Mouse (Mus musculus) urinary bladder, adult 2 months (tissue): ENCODE results near the gene Akap13. TPM values are rescaled to one million over a fixed set of nuclear protein-coding genes. Genes with fewer than 3 reads are reported as not detected.
A peak's percentile ranks its signal among the peaks of the same experiment; 100 is the strongest.

Source experiments
- DNase-seq: peaks from one replicate; pipeline ENCODE4 v3.0.0; 2022; ENCODE audit warnings: low spot score
- polyA plus RNA-seq: library from polyadenylated mRNA; depleted of rRNA; stranded (reverse); fragments of >200 nt; gene quantifications from 2 replicates; pipeline ENCODE4 v1.2.3, GENCODE M21; 2012

Akap13 gene
- polyA plus RNA-seq, 1 experiment = 27.1 TPM

DNA sequence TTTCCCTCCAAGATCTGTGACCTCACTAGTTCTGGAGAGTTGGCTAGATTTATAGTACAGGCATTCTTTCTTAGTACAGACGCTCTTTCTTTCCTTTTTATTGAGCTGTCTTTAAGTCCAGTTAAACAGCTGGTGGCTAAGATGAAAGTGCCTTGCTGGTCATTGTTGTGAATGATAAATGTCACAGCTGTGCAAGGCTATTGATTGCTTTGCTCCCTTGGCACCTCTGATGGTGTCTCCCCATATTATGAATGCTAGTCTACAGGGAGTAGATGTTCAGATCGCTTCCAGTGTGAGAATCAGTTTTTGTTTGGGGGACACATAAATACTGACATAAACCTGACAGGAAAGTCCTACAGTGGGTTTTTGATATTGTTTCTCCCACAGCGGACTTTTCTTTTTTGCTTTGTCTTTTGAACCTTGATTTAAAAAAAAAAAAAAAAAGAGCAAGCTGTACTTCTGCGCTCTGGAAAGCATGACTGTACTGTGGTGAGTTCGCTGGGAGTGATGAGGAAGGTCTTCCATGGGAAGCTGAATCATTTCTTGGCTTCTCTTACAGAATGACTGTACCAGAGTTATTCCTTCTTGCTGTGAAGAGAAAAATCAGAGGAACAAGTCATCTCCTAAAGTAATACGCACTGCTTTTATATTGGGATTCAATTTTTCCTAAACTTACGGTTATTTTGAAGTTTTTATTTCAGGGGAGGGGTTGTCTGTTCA lies 178.6 kb downstream of the Akap13 start:
- DNase-seq = no peak

DNA sequence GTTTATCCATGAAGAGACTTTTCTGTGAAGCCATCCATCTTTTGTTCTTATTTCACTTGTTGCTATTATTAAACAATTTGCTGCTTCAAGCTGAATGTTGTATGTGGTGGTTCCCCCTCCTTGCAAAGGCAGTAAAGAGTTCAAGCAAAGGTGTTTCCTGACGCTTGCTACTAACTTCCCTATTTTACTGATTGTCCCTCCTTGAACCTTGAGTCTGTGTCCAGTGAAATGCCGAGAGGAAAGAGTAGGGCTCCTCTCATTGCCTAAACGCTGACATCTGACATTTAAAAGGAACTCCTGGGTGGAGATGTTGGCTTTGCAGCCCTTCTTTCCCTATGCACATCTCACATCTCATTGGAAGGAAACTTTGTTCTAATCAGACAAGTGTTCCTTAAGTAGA lies 183.4 kb downstream of the Akap13 start:
- DNase-seq = no peak

DNA sequence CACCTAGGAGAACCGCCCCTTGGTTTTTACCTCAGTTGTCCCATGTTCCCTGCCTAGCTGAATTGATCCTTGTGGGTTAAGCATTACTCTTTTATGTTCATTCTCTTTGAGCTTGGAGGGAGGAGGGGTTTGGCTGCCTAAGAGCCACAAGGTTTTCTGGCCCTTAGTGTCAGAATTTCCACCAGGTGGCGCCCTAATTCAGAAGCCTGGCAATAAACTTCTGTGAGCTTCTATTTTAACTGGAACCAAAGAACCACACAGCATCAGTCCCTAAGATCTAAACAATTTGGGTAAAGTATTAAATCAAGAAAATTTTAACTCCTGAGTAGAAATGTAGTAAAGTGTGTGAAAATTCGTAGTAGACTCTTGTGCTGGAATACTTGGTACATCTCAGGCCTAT lies 184.2 kb downstream of the Akap13 start:
- no peak for DNase-seq

DNA sequence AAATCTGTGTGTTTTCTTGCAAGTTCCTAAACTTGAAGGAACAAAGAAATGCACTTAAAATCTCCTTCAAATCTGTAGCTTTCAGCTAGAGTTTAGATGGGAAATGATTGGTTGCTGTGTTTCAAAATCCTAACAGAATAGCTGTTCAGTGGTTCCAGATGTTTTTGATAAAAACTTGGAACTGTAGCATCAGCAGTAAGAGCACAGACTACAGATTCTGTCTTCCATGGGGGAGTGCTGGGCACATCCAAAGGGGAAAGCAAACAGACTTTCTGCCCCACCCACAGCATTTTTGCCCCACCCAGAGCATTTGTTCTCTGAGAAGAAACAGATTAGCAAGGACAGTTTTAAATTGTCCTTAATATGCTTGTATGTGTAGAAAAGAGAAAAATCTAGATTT lies 184.7 kb downstream of the Akap13 start:
- DNase-seq = no peak

DNA sequence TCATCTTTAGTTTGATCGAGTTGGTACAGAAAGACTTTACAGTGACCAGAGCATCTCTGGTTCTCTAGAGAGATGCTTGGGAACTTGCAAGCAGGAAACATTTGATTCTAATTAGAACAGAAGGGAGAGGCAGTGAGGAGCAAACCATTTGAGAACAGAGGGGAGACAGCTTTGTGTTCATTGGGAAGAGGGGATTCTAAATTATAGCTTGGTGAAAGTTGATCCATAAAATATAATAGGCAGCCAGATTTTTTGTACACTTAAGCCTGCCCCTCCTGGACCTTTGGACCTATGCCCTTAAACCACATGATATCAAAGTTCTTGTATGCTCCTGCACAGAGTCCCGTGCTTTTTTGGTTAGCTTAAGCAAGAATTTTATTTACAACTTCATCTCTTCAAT lies 185.3 kb downstream of the Akap13 start:
- no peak for DNase-seq

DNA sequence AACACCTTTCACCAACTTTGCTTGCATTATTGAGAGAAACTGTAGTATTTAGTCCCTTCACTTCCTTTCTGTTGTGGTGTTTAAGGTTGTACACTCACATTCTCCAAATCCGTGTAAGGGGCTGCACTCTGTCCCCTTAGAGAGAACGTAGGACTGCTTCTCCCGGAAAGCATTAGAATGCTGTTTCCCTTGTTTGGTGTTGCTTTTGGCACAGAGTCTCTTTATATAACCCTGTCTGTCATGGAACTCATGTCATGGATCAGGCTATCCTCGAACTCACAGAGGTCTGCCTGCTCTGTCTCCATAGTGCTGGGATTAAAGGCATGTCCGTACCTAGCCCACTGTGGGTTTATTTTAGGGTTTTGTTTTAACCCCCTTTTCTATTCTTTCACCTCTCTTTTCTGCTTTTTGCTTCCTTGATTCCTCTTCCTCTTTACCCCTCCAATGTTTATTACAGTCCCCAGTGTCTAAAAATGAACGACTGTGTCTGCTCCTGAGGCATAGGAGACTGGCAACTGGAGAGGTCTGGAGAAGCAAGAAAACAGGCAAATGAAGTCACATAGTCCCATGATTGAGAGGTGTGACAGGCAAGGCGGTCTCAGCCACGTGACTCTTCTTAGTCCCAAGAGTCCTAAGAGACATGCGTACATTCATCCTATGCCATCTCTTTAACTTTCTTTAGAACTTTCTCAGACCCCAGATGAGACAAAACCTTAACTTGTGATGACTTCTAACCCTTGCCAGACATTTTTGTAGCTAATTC lies 186.3 kb downstream of the Akap13 start:
- no peak for DNase-seq

DNA sequence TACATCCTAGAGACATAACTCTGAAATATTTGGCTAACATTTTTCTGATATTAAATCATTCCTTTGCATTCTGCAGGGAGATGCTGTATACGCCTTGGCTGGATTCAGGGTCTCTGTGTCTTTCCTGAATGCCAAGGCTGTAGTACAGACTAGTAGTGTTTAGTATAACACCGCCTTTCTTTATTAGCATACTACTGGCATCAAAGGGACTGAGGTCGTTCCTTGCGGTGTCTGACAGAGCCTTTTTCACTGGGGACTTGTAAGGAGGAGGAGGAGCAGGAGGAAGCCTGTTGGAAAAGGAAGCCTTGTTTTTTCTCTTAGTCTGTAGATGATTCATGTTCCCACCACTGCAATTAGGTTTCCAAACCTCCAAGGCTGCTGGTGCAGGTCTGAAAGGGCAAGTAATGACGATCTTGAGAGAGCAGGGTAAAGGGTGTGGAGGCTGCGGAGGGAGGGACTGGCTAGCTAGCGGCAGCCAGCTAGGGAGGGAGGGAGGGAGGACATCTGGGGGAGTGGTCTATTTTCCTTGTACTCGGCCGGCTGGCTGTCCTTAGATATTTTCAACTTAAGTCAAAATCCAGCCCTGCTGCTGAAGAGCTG lies 186.9 kb downstream of the Akap13 start:
- DNase-seq = peak; percentile 30

DNA sequence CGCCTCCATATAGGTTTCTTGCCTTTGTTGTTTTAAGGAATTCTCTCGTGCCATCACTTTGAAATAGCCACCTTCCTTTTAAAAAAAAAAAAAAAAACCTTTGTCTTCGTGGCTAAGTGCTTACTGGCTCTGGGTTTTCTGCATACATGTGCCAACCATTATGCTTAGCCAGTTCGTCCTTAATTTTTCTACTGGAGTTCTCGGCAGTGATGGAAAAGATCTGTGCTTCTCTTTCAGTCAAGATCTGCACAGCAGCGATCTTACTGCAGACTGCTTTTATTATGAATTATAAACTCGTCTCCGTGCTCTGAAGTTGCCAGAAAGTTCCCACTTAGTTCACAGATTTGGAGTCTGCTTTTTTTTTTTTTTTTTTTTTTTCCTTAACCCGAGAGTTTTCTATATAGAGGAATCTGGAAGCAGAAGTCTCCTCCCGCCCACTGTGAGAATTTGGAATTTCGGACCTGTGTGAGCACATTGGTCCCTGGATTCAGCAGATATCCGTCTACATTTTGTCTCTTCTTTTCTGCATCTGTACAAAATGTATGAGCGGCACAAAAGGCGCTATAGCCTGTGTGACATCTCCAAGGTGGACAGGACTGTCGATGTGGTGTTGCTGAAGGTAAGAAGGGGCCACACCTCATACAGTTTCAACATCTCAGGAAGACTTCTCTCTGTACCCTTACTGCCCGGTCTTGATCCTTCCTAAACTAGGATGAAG lies 187.7 kb downstream of the Akap13 start:
- no peak for DNase-seq

DNA sequence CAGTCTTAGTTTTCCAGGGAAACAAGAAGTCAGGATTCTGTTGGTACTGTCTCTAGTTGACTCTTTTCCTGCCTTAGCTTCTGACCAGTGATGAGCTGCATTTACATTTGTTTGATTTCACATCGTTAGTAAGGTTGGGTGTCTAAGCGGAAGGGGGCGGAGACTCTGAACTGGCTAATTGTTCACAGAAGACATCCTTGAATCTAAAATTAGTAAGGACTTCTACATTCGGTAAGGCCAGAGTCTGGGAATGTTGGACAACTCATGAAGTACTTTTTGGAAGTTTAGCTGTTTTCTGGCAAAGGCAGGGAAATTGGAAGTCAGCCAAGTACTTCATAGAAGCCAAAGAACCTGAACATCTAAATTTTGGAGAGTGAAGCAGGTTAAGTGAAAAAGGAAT lies 188.7 kb downstream of the Akap13 start:
- DNase-seq = no peak

DNA sequence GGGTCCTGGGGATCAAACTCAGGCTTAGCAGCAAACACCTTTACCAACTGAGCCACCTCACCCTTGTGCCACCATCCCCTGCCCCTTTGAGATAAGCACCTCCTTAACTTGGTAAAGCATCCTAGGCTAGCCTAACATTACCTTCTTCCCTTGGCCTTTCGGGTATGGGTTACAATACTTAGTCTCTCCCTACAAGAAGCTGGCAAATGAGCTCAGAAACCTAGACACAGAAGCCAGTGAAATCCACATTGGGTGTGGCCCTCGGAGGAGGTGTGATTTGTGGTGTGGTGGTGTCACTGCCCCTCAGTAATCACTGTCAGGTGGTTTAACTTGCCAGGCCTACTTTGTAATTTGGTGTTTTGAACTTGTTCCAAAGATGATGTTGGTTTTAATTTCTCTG lies 189.3 kb downstream of the Akap13 start:
- no peak for DNase-seq

DNA sequence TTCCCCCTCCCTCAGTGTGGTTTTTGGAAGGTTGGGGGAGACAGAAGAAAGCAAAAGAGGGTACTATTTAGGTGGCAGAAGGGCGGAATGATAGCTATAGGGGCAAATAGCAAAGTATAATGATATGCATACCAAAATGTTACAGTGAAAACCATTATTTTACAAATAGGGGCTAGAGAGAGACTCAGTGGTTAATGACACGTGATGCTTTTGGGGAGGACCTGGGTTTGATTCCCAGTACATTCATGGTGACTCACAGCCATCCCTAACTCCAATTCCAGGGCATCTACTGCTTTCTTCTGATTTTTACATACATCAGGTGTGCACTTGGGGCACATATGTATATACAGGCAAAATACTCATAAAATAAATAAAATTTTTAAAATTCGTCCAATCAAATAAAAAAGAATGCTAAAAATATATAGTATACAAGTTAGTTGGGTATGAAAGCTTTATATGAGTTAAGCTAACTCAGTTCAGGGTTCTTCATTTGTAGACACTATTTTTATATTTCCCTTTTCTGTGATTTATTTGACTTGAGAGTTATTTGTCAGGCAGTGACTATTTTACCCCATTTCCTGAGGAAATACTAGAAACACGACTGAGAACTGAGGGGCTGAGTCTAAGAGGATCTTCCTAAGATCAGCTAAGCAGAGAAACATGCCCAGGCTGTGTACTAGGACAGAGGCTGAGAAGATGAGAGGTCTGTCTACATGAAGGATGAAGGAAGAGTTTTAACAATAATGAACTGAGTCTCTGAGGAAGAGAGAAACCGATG lies 190.0 kb downstream of the Akap13 start:
- DNase-seq = no peak

DNA sequence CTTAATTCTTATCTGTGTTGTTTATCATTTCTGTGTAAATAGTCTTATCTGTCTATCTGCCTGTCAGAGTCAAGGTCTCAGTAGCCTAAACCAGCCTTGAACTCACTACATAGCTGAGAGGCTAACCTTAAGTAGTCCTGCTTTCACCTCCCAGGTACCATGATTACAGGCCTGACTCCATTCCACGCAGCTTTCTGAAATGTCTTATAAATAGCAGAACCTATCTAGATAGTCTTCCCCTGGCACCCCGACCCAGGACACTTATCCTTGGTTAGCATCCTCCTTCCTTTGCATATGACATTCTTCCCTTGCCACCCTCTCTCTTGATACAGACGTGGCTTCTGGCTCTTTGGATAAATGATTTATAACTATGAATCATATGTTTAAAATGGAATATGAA lies 192.7 kb downstream of the Akap13 start:
- no peak for DNase-seq

DNA sequence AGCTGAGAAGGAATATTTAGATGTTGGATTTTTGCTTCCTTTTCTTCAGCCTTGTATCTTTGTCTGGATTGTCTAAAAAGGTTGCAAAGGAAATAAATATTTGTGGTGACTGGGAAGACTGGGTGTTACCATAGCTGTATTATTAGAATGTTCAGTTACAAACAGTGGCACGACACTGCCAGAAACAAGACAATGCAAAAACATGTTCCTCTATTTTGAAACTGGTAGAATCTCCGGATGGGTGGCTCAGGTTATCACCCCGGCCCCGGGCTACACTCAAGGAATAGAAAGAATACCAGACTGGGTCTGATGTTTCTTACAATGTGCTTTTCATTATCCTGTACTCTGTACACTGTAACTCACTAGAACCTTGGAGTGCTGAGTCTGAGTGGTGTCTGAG lies 193.6 kb downstream of the Akap13 start:
- no peak for DNase-seq

DNA sequence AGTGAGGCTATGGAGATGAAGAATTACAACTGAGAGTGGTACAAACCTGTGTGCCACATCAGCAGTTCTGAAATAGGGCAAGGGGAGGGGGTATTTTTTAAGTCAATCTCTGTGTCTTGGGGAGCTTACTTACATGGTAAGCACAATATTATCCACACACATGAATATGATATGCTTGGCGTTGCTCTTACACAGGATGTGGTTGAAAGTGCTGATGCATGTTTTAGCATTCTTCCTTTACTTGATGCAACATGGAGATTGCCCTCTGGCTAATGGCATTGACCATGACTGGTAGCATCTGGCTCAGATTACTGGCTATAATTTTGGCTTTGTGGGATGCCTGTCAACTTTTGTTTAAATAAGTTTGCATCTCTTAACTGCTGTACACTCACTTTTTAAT lies 194.6 kb downstream of the Akap13 start:
- DNase-seq = no peak

DNA sequence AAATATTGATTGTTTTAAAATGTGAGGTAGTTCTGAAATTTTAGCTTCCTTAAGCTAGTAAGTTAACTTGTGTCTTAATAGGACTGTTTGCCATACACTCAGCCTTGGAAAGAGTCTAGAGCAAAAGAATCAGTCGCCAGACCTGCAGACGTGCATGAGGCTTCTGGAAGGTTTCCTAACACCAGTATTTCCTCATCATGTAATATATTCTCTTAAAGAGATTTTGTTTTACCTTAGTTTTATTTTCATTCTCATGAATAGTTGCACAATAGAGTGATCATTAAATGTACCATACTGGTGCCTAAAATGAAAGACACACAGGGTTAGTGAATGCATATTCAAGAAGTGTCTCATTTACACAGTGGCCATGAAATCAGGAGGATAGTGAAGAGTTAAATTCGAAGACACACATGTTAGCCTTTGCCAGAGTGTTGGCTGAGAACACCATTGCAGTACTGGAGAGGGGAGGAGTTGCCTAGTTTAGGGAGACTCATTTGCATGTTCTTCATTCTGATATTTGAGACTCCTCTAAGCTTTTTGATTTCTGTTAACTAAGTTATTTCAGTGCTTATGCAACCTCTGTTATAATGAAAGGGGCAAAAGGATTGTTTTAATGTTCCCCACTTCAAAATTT lies 198.5 kb downstream of the Akap13 start:
- no peak for DNase-seq

DNA sequence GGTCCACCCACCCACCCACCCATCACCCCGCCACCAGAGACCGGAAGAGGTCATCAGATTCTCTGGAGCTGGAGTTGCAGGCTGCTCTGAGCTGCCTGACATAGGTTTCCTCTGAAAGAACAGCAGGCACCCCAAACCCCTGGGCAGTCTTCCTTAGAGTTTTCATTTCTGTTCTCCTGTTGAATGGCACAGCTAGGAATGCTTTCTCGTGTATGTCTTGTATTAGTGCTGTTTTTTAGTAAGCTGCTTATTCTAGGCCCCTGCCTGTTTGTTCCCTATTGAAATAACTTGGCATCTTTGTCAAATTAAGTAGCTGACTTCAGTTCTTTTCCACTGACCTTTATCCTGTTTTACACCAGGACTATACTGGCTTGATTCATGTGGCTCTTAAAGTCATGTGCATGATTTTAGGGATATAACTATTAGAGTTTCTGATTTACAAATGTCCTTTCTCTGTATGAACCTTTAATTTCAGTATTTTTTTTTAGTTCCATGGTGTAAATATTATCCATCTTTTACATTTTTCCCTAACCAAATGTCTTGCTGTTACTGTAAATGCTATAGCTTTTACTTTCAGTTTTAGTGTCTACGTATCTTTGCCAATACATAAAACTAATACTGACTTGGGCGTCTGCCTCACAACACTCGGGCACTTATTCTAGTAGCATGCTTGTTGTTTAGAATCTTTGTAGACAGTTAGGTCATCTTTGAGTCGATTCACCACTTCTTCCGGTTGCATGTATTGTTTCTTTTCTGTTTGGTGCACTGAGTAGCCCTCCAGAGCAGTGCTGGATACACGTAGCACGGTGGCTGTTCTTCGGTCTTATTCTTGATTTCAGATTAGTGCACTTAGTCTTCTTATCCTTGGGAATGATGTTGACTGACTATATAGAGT lies 200.1 kb downstream of the Akap13 start:
- no peak for DNase-seq

DNA sequence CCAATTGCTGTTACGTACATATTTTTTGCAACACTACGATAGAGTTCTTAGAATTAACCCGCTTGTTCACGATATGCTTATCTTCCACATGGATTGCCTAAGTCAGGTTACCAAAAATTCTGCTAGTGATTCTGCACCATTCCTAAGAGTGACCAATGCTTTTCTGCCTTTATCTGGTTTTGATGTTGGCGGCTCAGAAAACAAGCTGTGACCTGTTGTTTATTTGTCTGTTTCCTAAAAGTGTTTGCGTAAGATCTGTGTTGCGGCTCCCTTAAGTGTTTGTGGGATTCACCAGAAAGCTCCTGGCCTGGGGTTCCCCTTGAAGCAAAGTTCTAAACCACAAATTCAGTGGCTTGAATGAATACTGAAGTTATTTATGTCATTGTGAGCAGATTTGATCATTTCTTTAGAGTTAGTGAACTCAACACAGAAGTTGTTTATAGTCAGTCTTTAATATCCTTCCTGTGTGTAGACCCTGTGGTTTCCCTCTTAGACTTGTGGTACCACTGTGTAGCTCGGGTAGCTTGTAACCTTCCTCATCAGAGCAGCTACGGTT lies 201.0 kb downstream of the Akap13 start:
- DNase-seq = no peak

DNA sequence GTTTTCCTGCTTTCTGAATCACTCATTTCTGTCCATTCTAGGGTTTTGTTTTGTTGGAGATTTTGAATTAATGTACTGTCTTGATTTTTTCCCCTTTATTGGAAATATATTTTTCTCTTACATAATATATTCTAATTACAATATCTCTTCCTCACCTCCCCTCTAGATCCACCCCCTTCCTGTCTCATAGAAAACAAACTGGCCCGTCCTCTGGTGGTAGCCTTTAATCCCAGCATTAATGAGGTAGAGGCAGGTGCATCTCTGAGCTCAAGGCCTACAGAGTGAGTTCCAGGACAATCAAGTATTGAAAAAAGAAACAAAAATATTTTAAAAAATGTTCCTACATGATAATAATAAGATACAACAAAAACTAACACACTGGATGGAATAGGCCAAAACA lies 201.6 kb downstream of the Akap13 start:
- DNase-seq = no peak

DNA sequence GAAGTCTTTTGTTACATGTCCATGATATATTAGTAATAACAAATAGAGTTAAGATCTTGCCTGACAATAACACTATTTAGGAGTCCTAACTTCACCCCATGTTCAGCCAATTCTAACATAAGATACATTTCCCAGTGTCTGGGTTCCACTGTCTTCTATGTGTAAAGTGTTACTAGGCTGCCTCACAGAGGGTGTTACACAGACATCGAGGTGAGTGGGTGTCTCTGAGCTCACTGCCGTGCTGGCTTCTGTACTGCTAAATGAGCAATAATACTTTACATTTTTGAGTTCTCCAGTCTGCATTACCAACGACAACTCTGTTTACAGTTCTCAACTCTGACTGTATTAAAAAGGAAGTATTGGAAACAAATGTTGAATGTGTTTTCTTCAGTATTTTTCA lies 209.1 kb downstream of the Akap13 start:
- DNase-seq = no peak

DNA sequence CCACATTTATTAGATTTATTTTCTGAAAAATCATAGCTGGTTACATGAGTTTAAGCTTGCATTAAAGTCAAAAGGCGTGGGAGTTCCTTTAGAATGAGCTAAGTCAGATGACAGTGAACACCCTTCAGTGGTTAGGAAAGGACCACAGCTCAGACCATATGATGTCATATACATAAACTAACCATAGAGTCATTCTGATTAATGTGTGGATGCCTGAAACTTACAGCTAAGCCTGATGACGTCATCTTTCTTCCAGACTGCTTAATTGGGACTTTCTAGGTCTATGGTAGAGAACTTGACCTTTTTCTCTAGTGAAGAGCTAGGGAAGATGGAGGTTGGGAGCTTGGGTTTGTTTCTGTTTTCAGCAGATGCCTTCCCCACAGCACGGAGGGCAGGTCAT lies 211.6 kb downstream of the Akap13 start:
- DNase-seq = no peak
